Mouse (Mus musculus) hematopoietic stem cell, adult 5-6 weeks (primary cell): ENCODE measurements at regions not wholly inside any gene's neighbourhood (a gene's known extent, or its start where the extent isn't known, plus 50 kb on each side); places are given as distances from the start of the nearest gene placed in this dataset.
A peak's percentile ranks its signal among the peaks of the same experiment; 100 is the strongest.

Experiments
- ATAC-seq, 2 experiments: fragments of 125-278 bp in 1 of 2; replicated peaks in 1 of 2; 2 replicates each; pipeline ENCODE4 v1.8.0; 2016 to 2017; ENCODE audit warnings: inconsistent platforms in 2 of 2, mild to moderate bottlenecking in 2 of 2, moderate number of reproducible peaks in 2 of 2, low read depth in 1 of 2, moderate TSS enrichment in 1 of 2; ENCODE audit not compliant: low FRiP score in 2 of 2, poor library complexity in 2 of 2, severe bottlenecking in 2 of 2, insufficient read depth in 1 of 2, low TSS enrichment in 1 of 2

DNA sequence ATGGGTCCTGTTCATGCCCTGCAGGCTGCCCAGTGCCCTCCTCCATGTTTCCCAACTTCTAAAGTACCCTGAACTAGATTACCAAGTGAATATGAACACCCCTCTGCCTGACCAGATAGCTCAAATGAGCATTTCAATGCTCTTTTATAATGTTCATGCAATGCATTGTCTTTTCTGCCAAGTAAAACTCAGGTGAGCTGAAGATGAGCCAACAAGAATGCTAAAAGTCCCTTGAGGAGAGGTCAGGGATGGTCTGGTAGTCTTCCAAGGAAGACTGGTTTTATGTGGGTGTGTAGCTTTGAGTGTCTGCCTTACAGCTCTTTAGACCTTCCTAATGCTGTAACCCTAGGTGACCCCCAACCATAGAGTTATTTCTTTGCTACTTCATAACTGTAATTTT is 58.0 kb upstream of the Abca12 start:
- no peak for ATAC-seq

DNA sequence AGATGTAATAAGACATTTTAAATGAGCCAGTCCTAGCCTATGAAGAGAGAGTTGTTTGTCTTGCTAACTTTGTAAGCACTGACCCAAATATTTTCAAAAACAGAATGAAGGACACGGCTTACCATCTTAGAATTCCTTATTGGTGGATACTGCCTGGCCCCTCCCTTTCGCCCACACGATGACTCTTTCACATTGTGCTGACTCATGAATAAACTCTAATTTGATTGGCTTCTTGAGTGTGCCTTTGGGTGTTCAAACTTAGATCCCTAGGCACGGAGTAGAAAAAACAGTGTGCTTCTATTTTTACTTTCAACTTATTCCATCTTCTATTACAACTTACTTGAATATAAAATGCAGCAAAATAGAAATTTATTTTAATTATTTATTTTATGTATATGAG is 68.4 kb upstream of the Abca12 start:
- no peak for ATAC-seq

DNA sequence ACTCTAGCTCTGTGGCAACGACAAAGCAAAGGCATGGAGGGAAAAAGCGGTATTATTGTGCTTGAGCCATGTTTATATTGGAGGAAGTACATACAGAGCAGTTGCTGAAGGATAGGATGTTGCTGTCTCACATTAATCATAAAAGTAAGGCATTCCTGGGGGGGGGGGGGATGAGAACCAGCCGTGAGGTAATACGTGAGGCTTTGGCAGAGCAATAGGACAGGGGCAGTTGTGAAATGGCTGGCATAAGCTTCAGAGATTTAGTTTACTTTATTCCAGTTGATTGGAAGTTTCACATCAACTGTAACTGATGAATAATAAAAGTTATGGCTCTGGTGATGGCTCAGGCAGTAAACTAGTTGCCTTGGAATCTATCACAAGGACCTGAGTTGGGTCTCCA is 62.4 kb upstream of the Atic start:
- no peak for ATAC-seq

DNA sequence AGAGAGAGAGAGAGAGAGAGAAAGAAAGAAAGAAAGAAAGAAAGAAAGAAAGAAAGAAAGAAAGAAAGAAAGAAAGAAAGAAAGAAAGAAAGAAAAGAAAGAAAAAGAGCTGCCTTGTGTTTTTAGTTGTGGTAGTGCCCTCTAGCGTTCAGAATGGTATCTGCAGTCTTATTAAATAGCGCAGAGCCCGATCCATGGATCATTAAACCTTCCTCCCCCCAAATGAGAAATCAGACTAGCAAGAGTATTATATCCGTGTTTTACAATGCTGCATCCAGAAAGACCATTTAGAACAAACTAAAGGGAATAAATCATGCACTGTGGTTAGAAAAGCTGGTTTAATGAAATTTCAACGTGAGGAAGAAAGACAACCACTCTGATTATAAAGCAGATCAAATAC is 51.1 kb upstream of the Atic start:
- ATAC-seq: peak; percentile 33 to 41; a peak in 1 of 4 replicates

DNA sequence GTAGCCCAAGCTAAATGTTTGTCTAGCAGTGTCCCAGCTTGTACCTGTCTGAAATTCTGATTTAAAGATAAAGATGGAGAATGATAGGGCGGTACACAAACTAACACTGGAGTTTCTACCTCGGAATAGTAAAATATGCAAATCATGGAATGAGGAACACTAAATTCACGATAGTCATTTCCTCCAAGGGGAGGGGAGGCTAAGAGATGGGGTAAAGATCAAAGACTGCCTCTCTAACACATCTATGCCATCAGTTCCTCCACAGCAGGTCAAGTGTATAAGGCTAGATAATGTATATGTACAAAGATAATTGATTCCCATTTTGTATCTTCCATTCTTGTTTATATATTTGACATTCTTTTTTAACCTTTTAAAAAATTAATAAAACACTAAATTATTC is 50.4 kb upstream of the Atic start:
- peak; percentile 79 to 86 for ATAC-seq
